Mouse (Mus musculus) liver, adult 2 months (tissue): Measurements from ENCODE around the gene Il17re.

Experiments
- CTCF ChIP-seq: fragments of 200-500 bp; IDR thresholded peaks from 2 replicates; pipeline ENCODE4 v1.5.1; 2011; ENCODE audit warnings: low read depth, low read length, control low read depth
- POLR2A ChIP-seq: fragments of 200-500 bp; IDR thresholded peaks from 2 replicates; pipeline ENCODE4 v1.6.1; 2011; ENCODE audit warnings: low read length, control low read depth; ENCODE audit not compliant: insufficient read depth; ENCODE audit errors: extremely low read depth

GRCm38 (mm10) chr6:113418441-113419198 is 39.7 kb upstream of the Il17re start:
- TF ChIP-seq POLR2A (no peak), CTCF (no peak)
